Mouse (Mus musculus) small intestine, adult 2 months (tissue): ENCODE measurements around the gene Tex19.2. TPM values are rescaled to one million over a fixed set of nuclear protein-coding genes. Genes with fewer than 3 reads are reported as not detected.
A peak's percentile ranks its signal among the peaks of the same experiment; 100 is the strongest.

ENCODE experiments used
- H3K27ac ChIP-seq: fragments of 200-500 bp; 2 replicates; pipeline ENCODE4 v1.5.1; 2012; ENCODE audit warnings: low read depth, low read length, control low read depth, inconsistent platforms; ENCODE audit not compliant: insufficient read depth
- H3K27me3 ChIP-seq: fragments of 200-500 bp; 2 replicates; pipeline ENCODE4 v1.6.1; 2012; ENCODE audit warnings: mild to moderate bottlenecking, moderate library complexity, low read length, inconsistent platforms; ENCODE audit not compliant: control insufficient read depth, insufficient read depth
- H3K36me3 ChIP-seq: fragments of 200-500 bp; 2 replicates; pipeline ENCODE4 v1.6.1; 2012; ENCODE audit warnings: mild to moderate bottlenecking, low read length, control low read depth, inconsistent platforms; ENCODE audit not compliant: control insufficient read depth, insufficient read depth
- H3K4me1 ChIP-seq: fragments of 200-500 bp; 2 replicates; pipeline ENCODE4 v1.6.1; 2012; ENCODE audit warnings: low read length, inconsistent platforms, mixed read lengths; ENCODE audit not compliant: control insufficient read depth, insufficient read depth, insufficient read length
- H3K4me3 ChIP-seq: fragments of 200-500 bp; 2 replicates; pipeline ENCODE4 v1.5.1; 2012; ENCODE audit warnings: low read depth, mild to moderate bottlenecking, control low read depth, inconsistent platforms, low read length, moderate library complexity
- CTCF ChIP-seq: fragments of 200-500 bp; IDR thresholded peaks from 2 replicates; pipeline ENCODE4 v1.5.1; 2012; ENCODE audit warnings: low read depth, mild to moderate bottlenecking, control low read depth, inconsistent platforms, low read length, moderate library complexity, mixed read lengths; ENCODE audit not compliant: insufficient replicate concordance, insufficient read length; ENCODE audit errors: extremely low read depth
- POLR2A ChIP-seq: fragments of 200-500 bp; IDR thresholded peaks from 2 replicates; pipeline ENCODE4 v1.6.1; 2012; ENCODE audit warnings: low read depth, mild to moderate bottlenecking, control low read depth, inconsistent platforms, low read length, moderate library complexity
- WGBS: fragments of 180-500 bp; shearing (Covaris S2); methylation state at CpG from one replicate; pipeline ENCODE4 v1.1.7; 2018; 5-methylcytosine and 5-hydroxymethylcytosine counted together
- polyA plus RNA-seq: library from polyadenylated mRNA; depleted of rRNA; stranded (reverse); fragments of >200 nt; gene quantifications from 2 replicates; pipeline ENCODE4 v1.2.3, GENCODE M21; 2012

Tex19.2 gene
- polyA plus RNA-seq, 1 experiment: not detected

DNA sequence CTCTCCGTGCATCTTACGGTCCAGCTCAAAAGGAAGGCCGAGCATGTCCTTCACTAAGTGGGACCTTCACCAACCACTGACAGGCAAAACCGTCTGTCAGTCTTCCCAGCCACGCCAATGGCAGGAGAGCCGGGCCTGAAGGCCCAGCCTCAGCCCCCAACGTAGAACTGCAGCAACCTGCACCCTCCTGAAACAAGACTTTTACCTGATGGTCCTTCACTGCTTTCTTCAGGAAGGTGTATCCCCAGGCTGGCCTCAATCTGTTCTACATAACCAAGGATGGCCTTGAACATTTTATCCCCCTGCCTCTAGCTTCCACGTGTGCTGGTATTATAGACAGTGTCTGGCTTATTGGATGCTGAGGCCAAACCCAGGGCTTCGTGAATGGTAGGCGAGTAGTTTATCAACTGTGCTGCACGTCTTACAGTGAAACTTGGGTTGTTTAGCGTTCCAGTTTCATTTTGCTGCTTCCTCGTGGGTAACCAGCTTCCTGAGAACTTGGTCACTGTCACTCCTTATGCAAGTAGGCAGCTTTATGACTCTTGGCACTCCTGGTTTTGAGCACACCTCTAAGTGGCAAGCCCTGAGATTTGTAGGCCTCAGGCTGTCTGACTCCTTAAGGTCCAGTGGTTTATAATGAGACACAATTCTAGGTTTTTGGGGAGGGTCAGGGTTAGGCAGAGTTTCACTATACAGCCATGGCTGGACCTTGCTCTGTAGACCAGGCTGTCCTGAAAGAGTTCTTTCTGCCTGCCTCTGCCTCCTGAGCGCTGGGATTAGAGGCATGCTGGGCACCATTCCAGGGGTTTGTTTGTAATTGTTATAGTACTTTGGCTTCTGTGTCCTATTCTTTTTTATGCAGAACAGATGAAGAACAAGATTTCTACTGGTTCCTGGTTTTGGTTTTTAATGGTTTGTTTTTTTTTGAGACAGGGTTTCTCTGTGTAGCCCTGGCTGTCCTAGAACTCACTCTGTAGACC lies 25.6 kb downstream of the Tex19.2 start:
- 49% methylated on average over 14 of the region's 14 CpGs for WGBS
- no peak for TF ChIP-seq POLR2A
- no peak for TF ChIP-seq CTCF
- Histone ChIP-seq H3K27me3 (no peaks in the 10 kb centered on the region), H3K36me3 (no peaks in the 10 kb centered on the region), H3K4me3 (no peak overlapping the region), H3K27ac (peak overlapping the region; percentile 93), H3K4me1 (peaks cover 27% of the 10 kb centered on the region)

DNA sequence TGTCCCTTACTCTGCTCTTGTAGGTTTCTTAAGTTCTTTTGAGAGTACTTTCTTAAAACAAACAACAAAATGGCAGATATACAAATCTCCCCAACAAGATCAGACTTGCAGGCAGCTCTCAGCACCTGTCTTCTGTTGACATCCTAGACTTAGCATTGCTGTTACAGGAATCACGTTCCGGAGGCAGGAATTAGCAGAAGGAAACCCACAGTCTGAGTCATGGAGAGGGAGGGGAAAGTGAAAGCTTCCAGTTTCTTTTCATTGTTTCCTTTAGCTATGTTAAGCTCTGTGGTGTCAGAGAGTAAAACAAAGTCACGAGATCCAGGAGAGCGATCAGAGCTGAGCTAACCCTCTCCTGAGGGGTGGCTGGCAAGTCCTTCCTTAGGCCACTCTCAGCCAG lies 27.5 kb downstream of the Tex19.2 start:
- no peak overlapping the region for H3K4me3 ChIP-seq
- H3K4me1 ChIP-seq: peaks cover 36% of the 10 kb centered on the region
- H3K27ac ChIP-seq: peak overlapping the region; percentile 77
- H3K36me3 ChIP-seq: no peaks in the 10 kb centered on the region
- 16% methylated on average over 4 of the region's 4 CpGs for WGBS
- no peaks in the 10 kb centered on the region for H3K27me3 ChIP-seq
- TF ChIP-seq CTCF: no peak
- no peak for TF ChIP-seq POLR2A

DNA sequence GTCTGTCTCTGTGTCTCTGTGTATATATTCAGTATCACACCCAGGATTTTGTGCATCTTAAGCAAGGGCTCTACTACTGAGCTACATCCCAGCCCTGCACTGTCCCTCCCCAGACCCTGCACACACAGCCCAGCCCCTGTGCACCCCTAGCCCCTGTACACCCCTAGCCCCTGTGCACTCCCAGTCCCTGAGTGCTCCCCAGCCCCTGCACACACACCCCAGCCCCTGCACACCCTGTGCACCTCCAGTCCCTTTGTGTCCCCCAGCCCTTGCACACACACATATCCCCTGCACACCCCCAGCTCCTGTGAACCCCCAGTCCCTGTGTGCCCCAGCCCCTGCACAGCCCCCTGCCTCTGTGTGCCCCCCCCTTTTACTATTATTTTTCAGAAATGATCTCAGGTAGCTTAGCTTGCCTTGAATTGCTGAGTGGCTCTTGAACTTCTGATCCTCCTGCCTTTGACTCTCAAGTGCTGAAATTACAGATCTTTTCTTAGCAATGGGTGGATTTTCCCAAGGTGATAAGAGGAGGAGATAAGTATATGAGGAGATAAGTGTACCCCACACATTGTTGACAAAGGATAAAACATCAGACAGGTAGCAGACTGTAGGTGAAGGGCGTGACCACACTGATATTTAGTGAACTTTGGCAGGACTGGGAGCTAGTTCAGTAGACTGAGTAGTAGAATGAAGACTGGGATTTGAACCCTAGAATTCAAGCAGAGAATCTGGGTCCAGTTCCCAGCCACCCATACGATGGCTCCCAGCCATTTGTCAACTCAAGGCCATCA lies 28.5 kb downstream of the Tex19.2 start:
- Histone ChIP-seq H3K4me3 (no peak overlapping the region), H3K27me3 (no peaks in the 10 kb centered on the region), H3K36me3 (no peaks in the 10 kb centered on the region), H3K4me1 (peaks cover 37% of the 10 kb centered on the region), H3K27ac (peak overlapping the region; percentile 87)
- WGBS: 28% methylated on average over 2 of the region's 2 CpGs
- no peak for TF ChIP-seq POLR2A

DNA sequence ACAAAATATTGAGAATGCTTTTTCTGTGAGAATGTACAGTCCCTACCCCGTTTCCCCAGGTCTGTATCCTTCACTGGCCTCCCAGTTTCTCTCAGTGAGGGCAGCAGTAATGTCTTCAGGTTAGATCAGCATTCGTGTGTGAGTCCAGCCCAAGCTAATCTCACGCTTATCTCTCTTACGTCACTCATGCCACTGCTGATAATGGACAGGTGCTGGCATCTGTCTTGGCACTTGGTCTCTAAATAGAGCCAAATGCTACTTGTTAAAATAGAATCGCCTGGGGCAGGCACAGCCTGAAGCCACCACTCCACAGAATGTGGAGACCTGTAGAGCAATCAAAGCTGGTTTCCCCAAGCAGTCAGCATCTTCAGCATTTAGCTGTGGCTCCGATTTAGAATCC lies 29.5 kb downstream of the Tex19.2 start:
- Histone ChIP-seq H3K4me1 (peaks cover 42% of the 10 kb centered on the region), H3K27ac (peak overlapping the region; percentile 73), H3K27me3 (no peaks in the 10 kb centered on the region), H3K4me3 (no peak overlapping the region), H3K36me3 (no peaks in the 10 kb centered on the region)
- 26% methylated on average over 6 of the region's 6 CpGs for WGBS
- TF ChIP-seq CTCF (no peak), POLR2A (no peak)

DNA sequence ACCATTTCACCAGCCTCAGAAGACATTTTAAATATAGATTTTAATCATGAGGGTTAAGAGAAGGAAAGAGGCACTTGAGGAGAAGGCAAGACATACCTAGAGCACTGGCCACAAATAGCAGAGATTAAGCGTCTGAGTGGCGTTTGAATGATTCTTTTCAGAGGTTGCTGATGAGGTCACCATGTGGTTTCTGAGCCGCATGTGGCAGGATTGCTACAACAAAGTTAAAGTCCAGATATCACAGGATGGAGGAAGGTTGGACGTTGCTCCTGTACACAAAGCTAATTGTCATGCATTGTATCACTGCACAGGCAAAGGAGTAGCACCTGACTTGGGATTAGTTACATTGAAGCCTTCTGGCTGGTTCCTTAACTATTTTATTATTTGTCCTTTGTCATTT lies 32.2 kb downstream of the Tex19.2 start:
- WGBS: 17% methylated on average over 4 of the region's 4 CpGs

DNA sequence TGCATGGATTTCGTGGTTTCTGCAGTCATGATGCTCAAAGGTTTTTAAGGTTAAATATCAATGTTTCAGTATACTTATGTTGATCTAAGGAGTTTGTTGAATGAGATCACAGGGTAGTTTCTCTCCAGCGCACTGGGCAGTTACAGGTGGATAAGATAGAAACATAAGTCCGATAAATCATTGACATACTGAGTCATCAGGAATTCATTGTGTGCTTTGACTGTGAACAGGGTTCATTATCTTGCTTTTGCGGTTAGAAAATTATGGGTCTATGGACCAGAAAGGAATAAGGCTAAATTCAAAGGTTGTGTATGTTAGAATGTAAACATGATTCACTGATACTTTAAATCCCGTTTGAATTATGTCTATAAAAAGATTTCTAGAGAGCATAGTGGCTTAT lies 33.3 kb downstream of the Tex19.2 start:
- 27% methylated on average over 5 of the region's 5 CpGs for WGBS
- H3K36me3 ChIP-seq: no peaks in the 10 kb centered on the region
- H3K4me1 ChIP-seq: peaks cover 45% of the 10 kb centered on the region
- H3K27ac ChIP-seq: peak overlapping the region; percentile 82
- H3K27me3 ChIP-seq: no peaks in the 10 kb centered on the region
- TF ChIP-seq POLR2A: no peak
- no peak for TF ChIP-seq CTCF
- H3K4me3 ChIP-seq: no peak overlapping the region

More for the DNA sequence above, 32.2 kb downstream of the Tex19.2 start:
- Histone ChIP-seq H3K36me3 (no peaks in the 10 kb centered on the region), H3K4me3 (peak overlapping the region; percentile 45), H3K27me3 (no peaks in the 10 kb centered on the region), H3K27ac (peak overlapping the region; percentile 72), H3K4me1 (peaks cover 51% of the 10 kb centered on the region)
- TF ChIP-seq CTCF: no peak
- TF ChIP-seq POLR2A: no peak
